Mouse (Mus musculus) megakaryocyte, embryonic 14.5 days (primary cell): ENCODE results near the gene Atp1a4.

Experiments used
- FLI1 ChIP-seq: IDR thresholded peaks from 2 replicates; pipeline ENCODE4 v1.6.1; 2012; ENCODE audit warnings: low read length, inconsistent platforms, mixed read lengths
- GATA1 ChIP-seq: IDR thresholded peaks from 3 replicates; pipeline ENCODE4 v1.6.1; 2012; ENCODE audit warnings: mixed read lengths, low read length, inconsistent platforms, borderline replicate concordance

- TF ChIP-seq GATA1 (no peak), FLI1 (no peak)
These were observed 60.4 kb downstream of the Atp1a4 start for GRCm38 (mm10) chr1:172197851-172198250.
